Mouse (Mus musculus): Measurements from ENCODE around the gene Acsf3. TPM values are rescaled to one million over a fixed set of nuclear protein-coding genes. Genes with fewer than 3 reads are reported as not detected.

The Acsf3 gene
- 29.1 and 33.3 TPM in 2 replicates for polyA plus RNA-seq (2012; rRNA removed)

GRCm38 (mm10) chr8:122775285-122776155, at the start of gene Acsf3:
TSS of gene Acsf3 (plus strand) at chr8:122775486.

GRCm38 (mm10) chr8:122847829-122848561, 72.7 kb downstream of the Acsf3 start, which contains the start of gene Cdh15:
TSS of gene Cdh15 (plus strand) at chr8:122847966.

Other genes with a start within 250 kb of the Acsf3 start
- gene Piezo1, start 224.2 kb upstream of the Acsf3 start, polyA plus RNA-seq (2012; rRNA removed), result 70.0 and 95.6 TPM in 2 replicates
- 29.3 and 35.4 TPM in 2 replicates for gene Cdt1, start 207.5 kb upstream of the Acsf3 start, polyA plus RNA-seq (2012; rRNA removed)
- 277 TPM in 2 replicates for gene Aprt, start 198.6 kb upstream of the Acsf3 start, polyA plus RNA-seq (2012; rRNA removed)
- 23.6 and 24.8 TPM in 2 replicates for gene Galns, start 164.0 kb upstream of the Acsf3 start, polyA plus RNA-seq (2012; rRNA removed)
- 169 and 220 TPM in 2 replicates for gene Trappc2l, start 163.8 kb upstream of the Acsf3 start, polyA plus RNA-seq (2012; rRNA removed)
- not detected in 2 replicates for gene Pabpn1l, start 152.7 kb upstream of the Acsf3 start, polyA plus RNA-seq (2012; rRNA removed)
- 18.5 and 33.0 TPM in 2 replicates for gene Cbfa2t3, start 76.4 kb upstream of the Acsf3 start, polyA plus RNA-seq (2012; rRNA removed)
- gene Cdh15, start 72.5 kb downstream of the Acsf3 start, polyA plus RNA-seq (2012; rRNA removed), result 0.03 TPM in 1 of 2 replicates, not detected in the other

Measured in colon, adult 2 months (tissue).